Mouse (Mus musculus): ENCODE results near the gene Otx1. TPM values are rescaled to one million over a fixed set of nuclear protein-coding genes. Genes with fewer than 3 reads are reported as not detected.

The Otx1 gene
- polyA plus RNA-seq, 1 experiment: not detected

- no peak overlapping the region for H3K4me3 ChIP-seq (replicated peaks)
- H3K4me1 ChIP-seq (ENCODE audit: control insufficient read depth): no peaks in the 10 kb centered on the region
- no peak for TF ChIP-seq TAL1 (IDR thresholded peaks at IDR 0.05; ENCODE audit: low read length)
- TF ChIP-seq GATA1 (IDR thresholded peaks at IDR 0.05; ENCODE audit: low read length): no peak
- H3K36me3 ChIP-seq (ENCODE audit: control insufficient read depth): no peaks in the 10 kb centered on the region
- H3K27me3 ChIP-seq (ENCODE audit: control insufficient read depth): no peaks in the 10 kb centered on the region
- no peaks in the 10 kb centered on the region for H3K9me3 ChIP-seq (ENCODE audit: control insufficient read depth, low read length)
Measured at GRCm38 (mm10) chr11:21973597-21973996, 29.1 kb downstream of the Otx1 start.

DNA sequence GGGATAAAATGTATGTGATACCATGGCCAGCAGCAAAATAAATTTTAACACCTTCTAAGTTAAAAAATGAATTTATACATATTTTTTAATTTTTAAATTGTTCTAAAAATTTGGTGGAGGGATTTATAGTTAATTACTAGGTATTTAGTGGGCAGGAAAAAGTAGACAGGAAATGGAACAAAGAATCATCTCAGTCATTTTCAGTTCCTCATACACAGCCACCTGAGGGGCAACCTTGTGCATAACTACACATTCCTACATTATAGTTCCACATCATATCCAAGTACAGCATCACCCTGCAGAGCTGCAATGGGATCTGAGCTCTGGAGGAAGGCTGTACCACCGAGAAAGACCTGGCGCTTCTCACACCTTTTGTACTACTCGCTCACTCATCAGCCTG, 33.8 kb downstream of the Otx1 start:
- Histone ChIP-seq H3K27me3 (ENCODE audit: control insufficient read depth) (no peaks in the 10 kb centered on the region), H3K4me3 (replicated peaks) (no peak overlapping the region), H3K9me3 (ENCODE audit: control insufficient read depth, low read length) (no peaks in the 10 kb centered on the region), H3K36me3 (ENCODE audit: control insufficient read depth) (no peaks in the 10 kb centered on the region), H3K4me1 (ENCODE audit: control insufficient read depth) (no peaks in the 10 kb centered on the region)
- TF ChIP-seq TAL1 (IDR thresholded peaks at IDR 0.05; ENCODE audit: low read length): no peak
- TF ChIP-seq GATA1 (IDR thresholded peaks at IDR 0.05; ENCODE audit: low read length): no peak

GRCm38 (mm10) chr11:21955167-21955566, 47.5 kb downstream of the Otx1 start:
- TF ChIP-seq GATA1 (IDR thresholded peaks at IDR 0.05; ENCODE audit: low read length): no peak
- no peak for TF ChIP-seq TAL1 (IDR thresholded peaks at IDR 0.05; ENCODE audit: low read length)
- Histone ChIP-seq H3K27me3 (ENCODE audit: control insufficient read depth) (no peaks in the 10 kb centered on the region), H3K9me3 (ENCODE audit: control insufficient read depth, low read length) (no peaks in the 10 kb centered on the region), H3K4me1 (ENCODE audit: control insufficient read depth) (no peaks in the 10 kb centered on the region), H3K36me3 (ENCODE audit: control insufficient read depth) (no peaks in the 10 kb centered on the region), H3K4me3 (replicated peaks) (no peak overlapping the region)

- no peaks in the 10 kb centered on the region for H3K27me3 ChIP-seq (ENCODE audit: control insufficient read depth)
- H3K36me3 ChIP-seq (ENCODE audit: control insufficient read depth): no peaks in the 10 kb centered on the region
Measured at GRCm38 (mm10) chr11:21951657-21952237, 51.0 kb downstream of the Otx1 start.

DNA sequence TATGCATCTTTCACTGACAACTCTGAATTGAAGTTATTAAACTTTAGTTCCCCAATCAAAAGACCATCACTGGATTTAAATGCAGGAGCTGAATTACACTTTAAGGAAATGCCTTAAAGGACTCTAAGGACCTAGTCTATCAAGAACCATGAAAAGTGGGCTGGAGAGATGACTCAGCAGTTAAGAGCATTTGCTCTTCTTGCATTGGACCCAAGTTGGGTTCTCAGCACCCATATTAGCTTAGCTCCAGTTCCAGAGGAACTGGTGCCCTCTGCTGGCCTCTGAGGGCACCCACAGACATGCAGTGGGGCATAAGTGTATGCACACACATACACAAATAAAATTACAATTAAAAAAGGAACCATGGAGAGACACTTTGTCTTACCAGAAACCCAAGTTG, 52.6 kb downstream of the Otx1 start:
- Histone ChIP-seq H3K4me1 (ENCODE audit: control insufficient read depth) (no peaks in the 10 kb centered on the region), H3K9me3 (ENCODE audit: control insufficient read depth, low read length) (no peaks in the 10 kb centered on the region), H3K27me3 (ENCODE audit: control insufficient read depth) (no peaks in the 10 kb centered on the region), H3K36me3 (ENCODE audit: control insufficient read depth) (no peaks in the 10 kb centered on the region), H3K4me3 (replicated peaks) (no peak overlapping the region)
- TF ChIP-seq TAL1 (IDR thresholded peaks at IDR 0.05; ENCODE audit: low read length) (no peak), GATA1 (IDR thresholded peaks at IDR 0.05; ENCODE audit: low read length) (no peak)

More at GRCm38 (mm10) chr11:21951657-21952237, 51.0 kb downstream of the Otx1 start:
- Histone ChIP-seq H3K4me1 (ENCODE audit: control insufficient read depth) (no peaks in the 10 kb centered on the region), H3K9me3 (ENCODE audit: control insufficient read depth, low read length) (no peaks in the 10 kb centered on the region), H3K4me3 (replicated peaks) (no peak overlapping the region)
- no peak for TF ChIP-seq GATA1 (IDR thresholded peaks at IDR 0.05; ENCODE audit: low read length)
- TF ChIP-seq TAL1 (IDR thresholded peaks at IDR 0.05; ENCODE audit: low read length): no peak

Measured in erythroblast, embryonic 14.5 days (primary cell).